Mouse (Mus musculus) kidney, postnatal 0 days (tissue): ENCODE measurements at regions not wholly inside any gene's neighbourhood (a gene's known extent, or its start where the extent isn't known, plus 50 kb on each side); places are given as distances from the start of the nearest gene placed in this dataset.

Source experiments
- ATAC-seq: fragments of 200-750 bp; cut with Nextera tagmentation; replicated peaks from 2 replicates; pipeline ENCODE4 v1.8.0; 2017; ENCODE audit warnings: low read depth, moderate number of reproducible peaks, moderate TSS enrichment, moderate library complexity; ENCODE audit not compliant: low FRiP score
- DNase-seq: peaks from one replicate; pipeline ENCODE4 v3.0.0-alpha.2; 2016; ENCODE audit warnings: low spot score
- H3K27ac ChIP-seq: fragments of 300-500 bp; sonication (generic); 2 replicates; pipeline ENCODE4 v1.5.1; 2014; ENCODE audit warnings: mild to moderate bottlenecking
- H3K27me3 ChIP-seq: fragments of 300-500 bp; sonication (generic); 2 replicates; pipeline ENCODE4 v1.6.1; 2014; ENCODE audit warnings: low read length, mixed read lengths; ENCODE audit not compliant: insufficient read depth
- H3K36me3 ChIP-seq: fragments of 300-500 bp; sonication (generic); 2 replicates; pipeline ENCODE4 v1.6.1; 2014; ENCODE audit warnings: low read length, mixed read lengths; ENCODE audit not compliant: insufficient read depth
- H3K4me1 ChIP-seq: fragments of 300-500 bp; sonication (generic); replicated peaks from 2 replicates; pipeline ENCODE4 v1.6.1; 2014; ENCODE audit warnings: antibody characterized with exemption, low read length, mixed read lengths; ENCODE audit not compliant: insufficient read depth
- H3K4me2 ChIP-seq: fragments of 300-500 bp; sonication (generic); 2 replicates; pipeline ENCODE4 v1.6.1; 2014; ENCODE audit warnings: mild to moderate bottlenecking, low read length, moderate library complexity, mixed read lengths
- H3K4me3 ChIP-seq: fragments of 300-500 bp; sonication (generic); replicated peaks from 2 replicates; pipeline ENCODE4 v1.5.1; 2014; ENCODE audit warnings: low read depth, low read length
- H3K9ac ChIP-seq: fragments of 300-500 bp; sonication (generic); 2 replicates; pipeline ENCODE4 v1.6.1; 2014; ENCODE audit warnings: low read depth, low read length
- H3K9me3 ChIP-seq: fragments of 300-500 bp; sonication (generic); replicated peaks from 2 replicates; pipeline ENCODE4 v1.6.1; 2016; ENCODE audit warnings: low read length, inconsistent platforms, mixed read lengths
- CTCF ChIP-seq: IDR thresholded peaks from 2 replicates; pipeline ENCODE4 v1.5.1; 2016; ENCODE audit warnings: antibody characterized with exemption, low read depth, mild to moderate bottlenecking, moderate library complexity
- WGBS: fragments of 180-500 bp; shearing (Covaris S2); extraction: QIAGEN DNeasy Blood & Tissue Kit; methylation state at CpG from one replicate; pipeline ENCODE4 v1.1.7; 2014; 5-methylcytosine and 5-hydroxymethylcytosine counted together

DNA sequence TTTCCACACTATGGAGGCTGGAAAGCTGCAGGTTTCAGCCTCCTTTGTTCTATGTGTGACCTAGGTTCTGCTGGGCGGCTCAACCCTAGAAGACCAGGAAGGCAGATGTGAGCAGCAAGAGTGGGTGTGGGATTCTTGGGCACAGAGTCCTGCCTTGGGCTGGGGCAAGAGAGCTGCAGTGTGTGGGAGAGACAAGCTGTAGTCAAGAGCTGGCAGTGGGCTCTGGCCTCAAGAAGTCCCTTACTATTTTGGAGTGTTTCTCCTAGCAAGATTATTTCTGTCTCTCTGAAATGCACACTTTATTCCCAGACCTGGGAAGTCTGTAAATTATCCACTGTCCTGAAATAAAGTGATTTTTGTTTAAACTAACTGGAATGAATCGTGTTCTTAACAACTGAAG is 211.5 kb downstream of the Nedd1 start:
- Histone ChIP-seq H3K27ac (no peak overlapping the region), H3K4me1 (0 out of 2 replicates have a peak, but pooled peaks cover 5% of the 10 kb centered on the region), H3K27me3 (no peaks in the 10 kb centered on the region), H3K9ac (no peak overlapping the region), H3K4me3 (no peak overlapping the region), H3K9me3 (no peaks in the 10 kb centered on the region), H3K36me3 (no peaks in the 10 kb centered on the region), H3K4me2 (no peak overlapping the region)
- WGBS: 68% methylated on average over 2 of the region's 2 CpGs
- ATAC-seq: no peak
- DNase-seq: no peak
- TF ChIP-seq CTCF: no peak

GRCm38 (mm10) chr10:92504271-92504670 is 217.9 kb downstream of the Nedd1 start:
- no peaks in the 10 kb centered on the region for H3K9me3 ChIP-seq
- H3K4me3 ChIP-seq: no peak overlapping the region
- TF ChIP-seq CTCF: no peak
- no peak overlapping the region for H3K27ac ChIP-seq
- WGBS: 91% methylated on average over 1 of the region's 1 CpGs
- no peaks in the 10 kb centered on the region for H3K36me3 ChIP-seq
- ATAC-seq (no peak), DNase-seq (no peak)
- no peak overlapping the region for H3K9ac ChIP-seq
- no peaks in the 10 kb centered on the region for H3K4me1 ChIP-seq
- no peak overlapping the region for H3K4me2 ChIP-seq
- no peaks in the 10 kb centered on the region for H3K27me3 ChIP-seq

DNA sequence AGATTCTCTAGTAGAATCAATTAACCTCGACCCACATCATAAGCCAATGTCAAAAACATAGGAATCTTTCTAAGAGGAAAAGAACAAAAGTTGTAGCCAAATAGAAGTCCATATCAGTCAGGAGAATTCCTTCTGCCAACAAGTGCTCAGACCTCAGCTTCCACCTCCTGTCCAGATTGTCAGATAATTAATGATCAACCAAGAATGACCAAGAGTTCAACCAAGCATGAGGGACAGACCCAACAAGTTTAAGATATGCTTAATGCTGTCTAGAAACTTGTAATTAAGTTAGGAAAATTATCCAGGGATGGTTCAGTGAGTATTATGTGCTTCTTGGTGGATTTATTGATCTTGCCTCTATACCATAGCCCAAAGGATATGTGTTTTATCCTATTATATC is 238.6 kb downstream of the Nedd1 start:
- 41% methylated on average over 1 of the region's 1 CpGs for WGBS
- H3K27me3 ChIP-seq: no peaks in the 10 kb centered on the region
- DNase-seq (peak; percentile 63), ATAC-seq (peak; percentile 49; the same call in 1 of the 2 replicates)
- H3K4me1 ChIP-seq: no peaks in the 10 kb centered on the region
- no peak overlapping the region for H3K4me2 ChIP-seq
- no peak overlapping the region for H3K4me3 ChIP-seq
- H3K27ac ChIP-seq: no peak overlapping the region
- H3K9me3 ChIP-seq: no peaks in the 10 kb centered on the region
- TF ChIP-seq CTCF: no peak
- H3K9ac ChIP-seq: no peak overlapping the region
- H3K36me3 ChIP-seq: no peaks in the 10 kb centered on the region

DNA sequence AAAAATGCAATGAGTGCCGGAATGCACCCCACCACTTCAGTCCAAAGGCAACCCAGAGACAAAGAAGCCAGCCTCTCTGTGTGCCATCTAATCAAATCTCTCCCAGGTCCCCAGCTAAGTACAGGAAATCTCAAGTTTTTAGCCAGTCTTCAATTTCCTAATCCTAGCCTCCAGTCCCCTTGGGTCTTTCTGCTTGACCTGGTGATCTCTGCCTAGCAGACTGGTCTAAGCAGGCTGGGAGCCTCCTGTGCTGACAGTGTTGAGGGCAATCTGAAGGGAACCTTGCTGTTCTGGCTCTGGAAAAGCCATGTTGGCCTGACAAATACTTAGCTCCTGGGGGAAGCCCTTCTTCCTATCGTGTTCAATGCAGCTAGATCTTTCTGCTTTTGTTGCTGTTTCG is 248.9 kb downstream of the Nedd1 start:
- Histone ChIP-seq H3K36me3 (no peaks in the 10 kb centered on the region), H3K4me2 (no peak overlapping the region), H3K9ac (no peak overlapping the region), H3K4me3 (no peak overlapping the region), H3K9me3 (no peaks in the 10 kb centered on the region), H3K27ac (no peak overlapping the region), H3K27me3 (no peaks in the 10 kb centered on the region), H3K4me1 (no peaks in the 10 kb centered on the region)
- no peak for TF ChIP-seq CTCF
- ATAC-seq (no peak), DNase-seq (no peak)
- 52% methylated on average over 3 of the region's 3 CpGs for WGBS

DNA sequence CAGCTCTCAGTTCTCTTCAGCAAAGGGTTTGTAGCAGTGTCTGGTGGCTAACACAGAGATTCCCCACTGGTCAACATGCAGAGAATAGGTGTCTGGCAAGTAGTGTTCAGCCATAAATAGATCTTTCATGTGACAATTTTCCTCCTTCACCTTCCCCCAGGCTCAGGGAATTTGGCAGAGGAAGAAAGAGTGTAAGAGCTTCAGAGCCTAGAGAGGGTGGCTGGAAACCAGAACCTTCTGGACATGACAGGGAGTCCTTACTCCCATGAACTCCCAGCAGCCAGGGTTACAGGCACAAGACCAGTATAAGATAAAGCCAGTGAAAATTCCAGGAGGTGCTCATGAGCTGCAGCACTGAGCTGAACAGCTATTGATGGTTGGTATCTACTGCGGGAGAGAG is 251.1 kb downstream of the Nedd1 start:
- Histone ChIP-seq H3K4me3 (no peak overlapping the region), H3K4me1 (no peaks in the 10 kb centered on the region), H3K9ac (no peak overlapping the region), H3K27ac (no peak overlapping the region), H3K27me3 (no peaks in the 10 kb centered on the region), H3K4me2 (no peak overlapping the region), H3K9me3 (no peaks in the 10 kb centered on the region), H3K36me3 (no peaks in the 10 kb centered on the region)
- no peak for TF ChIP-seq CTCF
- DNase-seq (no peak), ATAC-seq (no peak)
- whole genome bisulfite sequencing: 97% methylated on average over 1 of the region's 1 CpGs

- DNase-seq (no peak), ATAC-seq (no peak)
- Histone ChIP-seq H3K36me3 (no peaks in the 10 kb centered on the region), H3K4me3 (no peak overlapping the region), H3K9ac (no peak overlapping the region), H3K27ac (no peak overlapping the region), H3K9me3 (no peaks in the 10 kb centered on the region), H3K4me2 (no peak overlapping the region), H3K4me1 (no peaks in the 10 kb centered on the region), H3K27me3 (no peaks in the 10 kb centered on the region)
- WGBS: 76% methylated on average over 1 of the region's 1 CpGs
- TF ChIP-seq CTCF: no peak
Observed at GRCm38 (mm10) chr10:92455195-92455594, 267.0 kb downstream of the Nedd1 start.

- Histone ChIP-seq H3K4me2 (no peak overlapping the region), H3K4me1 (no peaks in the 10 kb centered on the region), H3K36me3 (no peaks in the 10 kb centered on the region), H3K4me3 (no peak overlapping the region), H3K9me3 (no peaks in the 10 kb centered on the region), H3K27me3 (no peaks in the 10 kb centered on the region), H3K9ac (no peak overlapping the region), H3K27ac (no peak overlapping the region)
- TF ChIP-seq CTCF: no peak
- 22% methylated on average over 5 of the region's 5 CpGs for WGBS
- no peak for ATAC-seq
- peak; percentile 67 for DNase-seq
Observed at GRCm38 (mm10) chr10:92453550-92453949, 268.7 kb downstream of the Nedd1 start.
